Mouse (Mus musculus): ENCODE measurements around the gene Nckap5.

The Nckap5 gene

GRCm38 (mm10) chr1:126622036-126622435, 208.6 kb downstream of the Nckap5 start:
- DNase-seq (ENCODE audit: low read depth, low spot score): no peak

- no peak for DNase-seq (ENCODE audit: low read depth, low spot score)
Measured at GRCm38 (mm10) chr1:126617464-126618041, 213.0 kb downstream of the Nckap5 start.

- DNase-seq (ENCODE audit: low read depth, low spot score): no peak
Measured at GRCm38 (mm10) chr1:126616964-126617363, 213.6 kb downstream of the Nckap5 start.

- no peak for DNase-seq (ENCODE audit: low read depth, low spot score)
Measured at GRCm38 (mm10) chr1:126612916-126613315, 217.7 kb downstream of the Nckap5 start.

GRCm38 (mm10) chr1:126608586-126608985, 222.0 kb downstream of the Nckap5 start:
- DNase-seq (ENCODE audit: low read depth, low spot score): no peak

- no peak for DNase-seq (ENCODE audit: low read depth, low spot score)
Measured at GRCm38 (mm10) chr1:126606189-126607080, 224.2 kb downstream of the Nckap5 start.

- no peak for DNase-seq (ENCODE audit: low read depth, low spot score)
Measured at GRCm38 (mm10) chr1:126604551-126604950, 226.0 kb downstream of the Nckap5 start.

GRCm38 (mm10) chr1:126603771-126604515, 226.7 kb downstream of the Nckap5 start:
- DNase-seq (ENCODE audit: low read depth, low spot score): no peak

- DNase-seq (ENCODE audit: low read depth, low spot score): no peak
Measured at GRCm38 (mm10) chr1:126600596-126600995, 230.0 kb downstream of the Nckap5 start.

GRCm38 (mm10) chr1:126597376-126597775, 233.2 kb downstream of the Nckap5 start:
- no peak for DNase-seq (ENCODE audit: low read depth, low spot score)

GRCm38 (mm10) chr1:126594796-126595195, 235.8 kb downstream of the Nckap5 start:
- no peak for DNase-seq (ENCODE audit: low read depth, low spot score)

GRCm38 (mm10) chr1:126593044-126593805, 237.4 kb downstream of the Nckap5 start:
- no peak for DNase-seq (ENCODE audit: low read depth, low spot score)

GRCm38 (mm10) chr1:126590911-126591310, 239.7 kb downstream of the Nckap5 start:
- DNase-seq (ENCODE audit: low read depth, low spot score): no peak

- DNase-seq (ENCODE audit: low read depth, low spot score): no peak
Measured at GRCm38 (mm10) chr1:126578163-126578562, 252.4 kb downstream of the Nckap5 start.

- no peak for DNase-seq (ENCODE audit: low read depth, low spot score)
Measured at GRCm38 (mm10) chr1:126574295-126574694, 256.3 kb downstream of the Nckap5 start.

GRCm38 (mm10) chr1:126573714-126574113, 256.9 kb downstream of the Nckap5 start:
- DNase-seq (ENCODE audit: low read depth, low spot score): no peak

- no peak for DNase-seq (ENCODE audit: low read depth, low spot score)
Measured at GRCm38 (mm10) chr1:126573097-126573496, 257.5 kb downstream of the Nckap5 start.

- DNase-seq (ENCODE audit: low read depth, low spot score): no peak
Measured at GRCm38 (mm10) chr1:126569611-126570238, 260.9 kb downstream of the Nckap5 start.

- DNase-seq (ENCODE audit: low read depth, low spot score): peak; percentile 22
Measured at GRCm38 (mm10) chr1:126568520-126569197, 261.9 kb downstream of the Nckap5 start.

GRCm38 (mm10) chr1:126565151-126565725, 265.4 kb downstream of the Nckap5 start:
- DNase-seq (ENCODE audit: low read depth, low spot score): no peak
